ENCODE assay signal across 27 mouse cellular contexts in the genomic region with DNA sequence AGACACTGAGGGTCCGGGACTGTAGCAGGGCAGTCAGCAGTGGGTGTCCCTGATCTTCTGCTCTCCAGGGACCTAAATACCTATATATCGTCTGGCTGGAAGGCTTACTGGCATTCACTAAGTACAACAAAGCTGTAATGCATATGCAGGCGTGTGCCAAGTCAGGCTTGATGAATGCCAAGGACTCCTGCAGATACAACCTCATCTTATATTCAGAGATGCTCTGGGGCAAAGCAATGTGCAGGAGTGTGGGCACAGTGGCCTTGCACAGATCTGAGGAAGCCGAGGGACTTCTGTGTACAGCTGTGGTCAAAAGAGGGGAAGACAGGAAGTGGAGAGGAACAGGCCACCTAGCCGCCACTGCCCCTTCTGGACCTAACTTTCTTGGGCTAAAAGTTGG.
A peak's percentile ranks its signal among the peaks of the same experiment; 100 is the strongest.
DNase-seq lines count a peak whose midpoint lies in the region; ATAC-seq and TF ChIP-seq lines count a peak whose summit lies in the region.
"Had no signal": no experiment of that assay in that cellular context is flagged by ENCODE, and none has a peak within 500 bp of the region (broad histone marks: within the 10 kb centered on the region; RNA-seq: fewer than 3 reads in every experiment).

No protein-coding gene starts in this region.

- peak; percentile 36 to 43 for DNase-seq in cerebellum, postnatal 10 days
- DNase-seq in cerebellum, postnatal 4 days (ENCODE audit: low spot score in 2 of 2), result no peak
- DNase-seq in forebrain, embryonic 14.5 days (ENCODE audit: low spot score), result peak; percentile 28
- peak; percentile 10 for DNase-seq in liver, embryonic 11.5 days (ENCODE audit: low spot score)
- DNase-seq in liver, result no peak
- DNase-seq in brain, embryonic 14.5 days (ENCODE audit: low read depth), result peak; percentile 41
- no peak for DNase-seq in lung, postnatal 4 days
- DNase-seq: adrenal gland, postnatal 10 days; adrenal gland, postnatal 36 days; B cell, adult 2 months; gastrocnemius, postnatal 10 days; gastrocnemius, postnatal 36 days; heart, postnatal 10 days; kidney, adult 11 months; kidney, adult 8-10 months had no signal

- 71% methylated on average over 5 of the region's 5 CpGs for WGBS in forebrain, embryonic 14.5 days
- 72% methylated on average over 5 of the region's 5 CpGs for WGBS in forebrain, embryonic 16.5 days
- WGBS in liver, embryonic 11.5 days, result 65% methylated on average over 5 of the region's 5 CpGs

- H3K27ac ChIP-seq in forebrain, embryonic 14.5 days (ENCODE audit: low read depth, low read length), result no peak overlapping the region
- no peak overlapping the region for H3K27ac ChIP-seq in forebrain, embryonic 16.5 days (ENCODE audit: low read length)
- no peak overlapping the region for H3K27ac ChIP-seq in liver, embryonic 11.5 days (ENCODE audit: low read depth, low read length)
- H3K27ac ChIP-seq: embryonic facial prominence, embryonic 12.5 days; embryonic facial prominence, embryonic 15.5 days; forebrain, embryonic 15.5 days; heart, embryonic 15.5 days; hindbrain, embryonic 13.5 days; intestine, embryonic 15.5 days had no signal

- no peaks in the 10 kb centered on the region for H3K27me3 ChIP-seq in forebrain, embryonic 14.5 days (replicated peaks; ENCODE audit: control insufficient read depth, insufficient read depth, low read length)
- H3K27me3 ChIP-seq in forebrain, embryonic 16.5 days (replicated peaks; ENCODE audit: control insufficient read depth, insufficient read depth, low read length), result no peaks in the 10 kb centered on the region
- no peaks in the 10 kb centered on the region for H3K27me3 ChIP-seq in liver, embryonic 11.5 days (replicated peaks; ENCODE audit: control insufficient read depth, insufficient read depth, low read length)
- H3K27me3 ChIP-seq: CH12.LX; embryonic facial prominence, embryonic 12.5 days; embryonic facial prominence, embryonic 15.5 days; forebrain, embryonic 15.5 days; heart, embryonic 12.5 days; heart, embryonic 15.5 days; hindbrain, embryonic 13.5 days; intestine, embryonic 15.5 days; Patski had no signal

- TF ChIP-seq CTCF in brain, embryonic 14.5 days (IDR thresholded peaks at IDR 0.05; ENCODE audit: borderline replicate concordance, extremely low read depth, insufficient read depth, insufficient read length), result no peak

- no peak for ATAC-seq in forebrain, embryonic 14.5 days
- no peak for ATAC-seq in forebrain, embryonic 16.5 days
- ATAC-seq in liver, embryonic 11.5 days (replicated peaks; ENCODE audit: low FRiP score), result no peak
- ATAC-seq: forebrain, embryonic 15.5 days; hindbrain, embryonic 16.5 days; intestine, embryonic 15.5 days; Patski had no signal

- no peaks in the 10 kb centered on the region for H3K9me3 ChIP-seq in forebrain, embryonic 14.5 days (replicated peaks; ENCODE audit: control insufficient read depth, low read length)
- H3K9me3 ChIP-seq in forebrain, embryonic 16.5 days (ENCODE audit: control insufficient read depth, low read length), result no peaks in the 10 kb centered on the region
- H3K9me3 ChIP-seq in liver, embryonic 11.5 days (ENCODE audit: control insufficient read depth, low read length), result peaks cover 2% of the 10 kb centered on the region; the same call in 1 of the 2 replicates
- H3K9me3 ChIP-seq: embryonic facial prominence, embryonic 12.5 days; embryonic facial prominence, embryonic 15.5 days; forebrain, embryonic 15.5 days; G1E; heart, embryonic 15.5 days; hindbrain, embryonic 13.5 days; intestine, embryonic 15.5 days had no signal

- H3K4me2 ChIP-seq in forebrain, embryonic 14.5 days (ENCODE audit: low read length), result no peak overlapping the region
- no peak overlapping the region for H3K4me2 ChIP-seq in forebrain, embryonic 16.5 days (ENCODE audit: low read length)
- H3K4me2 ChIP-seq in liver, embryonic 11.5 days, result no peak overlapping the region
- H3K4me2 ChIP-seq: embryonic facial prominence, embryonic 12.5 days; embryonic facial prominence, embryonic 15.5 days; forebrain, embryonic 15.5 days; heart, embryonic 12.5 days; heart, embryonic 15.5 days; hindbrain, embryonic 13.5 days; intestine, embryonic 15.5 days had no signal

- H3K36me3 ChIP-seq in forebrain, embryonic 14.5 days (ENCODE audit: control insufficient read depth, insufficient read depth, low read length), result no peaks in the 10 kb centered on the region
- no peaks in the 10 kb centered on the region for H3K36me3 ChIP-seq in forebrain, embryonic 16.5 days (ENCODE audit: control insufficient read depth, insufficient read depth)
- no peaks in the 10 kb centered on the region for H3K36me3 ChIP-seq in liver, embryonic 11.5 days (ENCODE audit: control insufficient read depth, insufficient read depth, low read length)
- H3K36me3 ChIP-seq: embryonic facial prominence, embryonic 12.5 days; embryonic facial prominence, embryonic 15.5 days; forebrain, embryonic 15.5 days; G1E; heart, embryonic 12.5 days; heart, embryonic 15.5 days; hindbrain, embryonic 13.5 days; intestine, embryonic 15.5 days had no signal

- TF ChIP-seq POLR2A in brain, embryonic 14.5 days (IDR thresholded peaks at IDR 0.05; ENCODE audit: borderline replicate concordance, extremely low read depth, insufficient read depth, insufficient read length, poor library complexity, severe bottlenecking), result no peak

- no peaks in the 10 kb centered on the region for H3K4me1 ChIP-seq in forebrain, embryonic 14.5 days (ENCODE audit: control insufficient read depth, insufficient read depth, low read length)
- no peaks in the 10 kb centered on the region for H3K4me1 ChIP-seq in forebrain, embryonic 16.5 days (replicated peaks; ENCODE audit: control insufficient read depth, insufficient read depth, low read length)
- no peaks in the 10 kb centered on the region for H3K4me1 ChIP-seq in liver, embryonic 11.5 days (replicated peaks; ENCODE audit: control insufficient read depth, insufficient read depth, low read length)
- H3K4me1 ChIP-seq: embryonic facial prominence, embryonic 12.5 days; embryonic facial prominence, embryonic 15.5 days; heart, embryonic 12.5 days; heart, embryonic 15.5 days; hindbrain, embryonic 13.5 days; intestine, embryonic 15.5 days had no signal

- H3K9ac ChIP-seq in forebrain, embryonic 14.5 days (ENCODE audit: low read length), result no peak overlapping the region
- no peak overlapping the region for H3K9ac ChIP-seq in forebrain, embryonic 16.5 days (replicated peaks; ENCODE audit: low read depth, low read length)
- no peak overlapping the region for H3K9ac ChIP-seq in liver, embryonic 11.5 days (ENCODE audit: low read depth, low read length)
- H3K9ac ChIP-seq: embryonic facial prominence, embryonic 12.5 days; embryonic facial prominence, embryonic 15.5 days; forebrain, embryonic 15.5 days; heart, embryonic 12.5 days; heart, embryonic 15.5 days; hindbrain, embryonic 13.5 days; intestine, embryonic 15.5 days had no signal

- H3K4me3 ChIP-seq in forebrain, embryonic 14.5 days (ENCODE audit: low read depth, low read length), result no peak overlapping the region
- H3K4me3 ChIP-seq in forebrain, embryonic 16.5 days (replicated peaks; ENCODE audit: low read length), result no peak overlapping the region
- H3K4me3 ChIP-seq in liver, embryonic 11.5 days (ENCODE audit: low read depth, low read length), result no peak overlapping the region
- H3K4me3 ChIP-seq: embryonic facial prominence, embryonic 12.5 days; embryonic facial prominence, embryonic 15.5 days; forebrain, embryonic 15.5 days; heart, embryonic 12.5 days; heart, embryonic 15.5 days; hindbrain, embryonic 13.5 days; intestine, embryonic 15.5 days had no signal

Comparison
In these comparisons a context has a peak if more than half of its experiments do, and no peak if none do; other contexts are left out.
1. DNase-seq: peak in cerebellum, postnatal 10 days (2 of 2), forebrain, embryonic 14.5 days (single experiment), liver, embryonic 11.5 days (single experiment) and brain, embryonic 14.5 days (single experiment); none in cerebellum, postnatal 4 days (0 of 2), liver (single experiment) and lung, postnatal 4 days (0 of 2).